Mouse (Mus musculus) hindbrain, embryonic 12.5 days (tissue): ENCODE measurements around the gene Ndel1. TPM values are rescaled to one million over a fixed set of nuclear protein-coding genes. Genes with fewer than 3 reads are reported as not detected.

Experiments used
- ATAC-seq: fragments of 200-750 bp; cut with Nextera tagmentation; 2 replicates; pipeline ENCODE4 v1.8.0; 2017; ENCODE audit warnings: moderate TSS enrichment; ENCODE audit not compliant: low FRiP score
- H3K27ac ChIP-seq: fragments of 300-500 bp; sonication (generic); 2 replicates; pipeline ENCODE4 v1.5.1; 2016; ENCODE audit warnings: mild to moderate bottlenecking
- H3K27me3 ChIP-seq: fragments of 300-500 bp; sonication (generic); 2 replicates; pipeline ENCODE4 v1.6.1; 2016; ENCODE audit warnings: mild to moderate bottlenecking
- H3K36me3 ChIP-seq: fragments of 300-500 bp; sonication (generic); 2 replicates; pipeline ENCODE4 v1.6.1; 2016; ENCODE audit warnings: mild to moderate bottlenecking
- H3K4me1 ChIP-seq: fragments of 300-500 bp; sonication (generic); 2 replicates; pipeline ENCODE4 v1.6.1; 2016
- H3K4me2 ChIP-seq: fragments of 300-500 bp; sonication (generic); replicated peaks from 2 replicates; pipeline ENCODE4 v1.6.1; 2016; ENCODE audit warnings: mild to moderate bottlenecking
- H3K4me3 ChIP-seq: fragments of 300-500 bp; sonication (generic); 2 replicates; pipeline ENCODE4 v1.5.1; 2016; ENCODE audit warnings: mild to moderate bottlenecking
- H3K9ac ChIP-seq: fragments of 300-500 bp; sonication (generic); 2 replicates; pipeline ENCODE4 v1.6.1; 2016; ENCODE audit warnings: mild to moderate bottlenecking, moderate library complexity
- H3K9me3 ChIP-seq: fragments of 300-500 bp; sonication (generic); replicated peaks from 2 replicates; pipeline ENCODE4 v1.6.1; 2016; ENCODE audit warnings: mild to moderate bottlenecking
- WGBS: fragments of 180-500 bp; shearing (Covaris S2); methylation state at CpG from one replicate; pipeline ENCODE4 v1.1.7; 2016; 5-methylcytosine and 5-hydroxymethylcytosine counted together
- polyA plus RNA-seq: library from polyadenylated mRNA; unstranded; fragments of >200 nt; fragmentation: Nextera tagmentation; extraction: Ambion mirVana; gene quantifications from 2 replicates; pipeline ENCODE4 v1.2.1, GENCODE M21; 2016

Gene Ndel1
- polyA plus RNA-seq, 1 experiment from 2014 or later = 77.1 TPM

DNA sequence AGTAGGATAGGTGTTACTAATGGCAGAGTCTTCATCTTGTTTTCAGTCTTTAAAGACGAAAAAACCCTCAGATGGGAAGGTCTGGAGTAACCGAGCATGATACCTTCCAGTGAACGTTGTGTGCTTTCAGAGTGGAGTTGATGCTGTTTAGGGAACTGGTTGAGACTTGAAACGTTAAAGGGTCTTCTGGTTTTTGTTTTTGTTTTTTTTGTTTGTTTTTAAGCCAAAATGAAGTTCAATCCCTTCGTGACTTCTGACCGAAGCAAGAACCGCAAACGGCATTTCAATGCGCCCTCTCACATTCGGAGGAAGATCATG lies 30.3 kb upstream of the Ndel1 start:
- Histone ChIP-seq H3K4me2 (peak overlapping the region; percentile 84), H3K27me3 (peaks cover 12% of the 10 kb centered on the region; the same call in 1 of the 2 replicates), H3K4me3 (peak overlapping the region; percentile 91), H3K27ac (peak overlapping the region; percentile 89), H3K4me1 (peaks cover 9% of the 10 kb centered on the region), H3K36me3 (peaks cover 42% of the 10 kb centered on the region), H3K9ac (peak overlapping the region; percentile 98), H3K9me3 (no peaks in the 10 kb centered on the region)
- WGBS = 2% methylated on average over 10 of the region's 10 CpGs
- 0 out of 2 replicates have a peak, but pooled peaks have one; percentile 14 for ATAC-seq

DNA sequence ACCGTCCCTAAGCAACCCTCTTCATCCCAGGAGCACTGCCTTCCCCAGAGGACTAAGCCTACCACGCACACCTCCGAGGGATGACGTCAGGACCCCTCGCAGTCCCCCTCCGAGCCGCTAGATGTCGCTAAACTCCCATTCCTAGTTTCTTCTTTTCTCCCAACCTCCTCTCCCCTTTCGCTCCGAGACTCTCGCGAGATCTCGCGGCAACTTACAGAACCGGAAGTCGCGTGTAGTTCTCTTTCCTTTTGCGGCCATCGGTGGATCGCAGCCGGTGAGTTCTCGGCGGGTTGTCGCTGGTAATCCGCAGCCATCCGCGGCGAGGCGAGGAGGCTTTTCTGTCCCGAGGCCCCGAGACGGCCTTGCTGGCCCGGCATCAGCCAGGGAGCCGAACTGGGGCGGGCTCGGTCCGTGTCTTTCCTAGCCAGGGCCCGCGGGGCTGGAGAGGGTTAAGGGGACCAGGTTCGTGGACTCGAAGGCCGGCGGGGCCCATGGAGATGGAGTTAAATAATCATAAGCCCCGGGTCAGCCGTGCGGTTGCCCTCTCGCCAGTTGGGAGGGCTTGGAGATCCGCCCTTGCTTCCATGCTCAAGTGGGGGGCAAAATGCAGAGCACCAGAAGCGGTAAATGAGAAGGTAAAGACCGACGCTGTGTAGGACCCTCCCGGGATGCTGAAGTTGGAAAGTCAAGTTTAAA lies 29.8 kb upstream of the Ndel1 start, which contains the start of gene Rpl26:
Gene Rpl26 (plus strand): TSS at position 233 of the 696 bp plus-strand sequence.
- Histone ChIP-seq H3K36me3 (peaks cover 37% of the 10 kb centered on the region), H3K9me3 (no peaks in the 10 kb centered on the region), H3K9ac (peak within 1 kb of the TSS; percentile 98), H3K4me3 (peak within 1 kb of the TSS; percentile 91), H3K27me3 (peaks cover 12% of the 10 kb centered on the region; the same call in 1 of the 2 replicates), H3K4me2 (peak within 1 kb of the TSS; percentile 84), H3K27ac (peak within 1 kb of the TSS; percentile 89), H3K4me1 (peaks cover 9% of the 10 kb centered on the region)
- ATAC-seq = peak; percentile 92
- under 1% methylated on average over 52 of the region's 52 CpGs for WGBS

DNA sequence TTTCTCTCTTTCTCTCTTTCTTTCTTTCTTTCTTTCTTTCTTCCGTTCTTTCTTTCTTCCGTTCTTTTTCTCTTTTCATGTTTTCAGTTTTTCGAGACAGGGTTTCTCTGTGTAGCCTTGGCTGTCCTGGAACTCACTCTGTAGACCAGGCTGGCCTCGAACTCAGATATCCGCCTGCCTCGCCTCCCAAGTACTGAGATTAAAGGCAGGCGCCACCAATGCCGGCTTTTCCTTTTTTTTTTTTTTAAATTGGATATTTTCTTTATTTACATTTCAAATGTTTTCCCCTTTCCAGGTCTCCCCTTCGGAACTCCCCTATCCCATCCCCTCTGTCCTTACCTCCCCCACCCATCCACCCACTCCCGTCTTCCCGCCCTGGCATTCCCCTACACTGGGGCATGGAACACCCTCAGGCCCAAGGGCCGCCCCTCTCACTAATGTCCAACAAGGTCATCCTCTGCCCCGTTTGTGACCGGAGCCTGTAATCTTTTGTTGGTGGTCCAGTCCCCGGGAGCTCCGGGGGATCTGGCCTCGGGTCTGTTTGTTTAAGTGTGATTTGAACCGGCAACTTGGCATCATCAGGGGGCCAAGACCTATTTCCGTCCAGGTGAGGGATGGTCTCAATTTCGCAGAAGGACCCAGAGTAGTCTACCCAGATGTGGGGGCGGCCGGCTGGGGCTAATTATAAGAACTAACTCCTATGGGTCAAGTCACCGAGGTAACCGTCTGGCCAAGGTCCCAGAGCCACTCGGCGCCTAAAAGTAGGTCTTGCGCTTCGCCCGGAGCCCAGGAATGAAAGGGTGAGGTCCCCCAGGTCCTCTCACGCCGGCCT lies 29.1 kb upstream of the Ndel1 start:
- 28% methylated on average over 31 of the region's 31 CpGs for WGBS
- Histone ChIP-seq H3K4me2 (peak overlapping the region; percentile 84), H3K36me3 (peaks cover 29% of the 10 kb centered on the region), H3K4me1 (peaks cover 9% of the 10 kb centered on the region), H3K9me3 (no peaks in the 10 kb centered on the region), H3K9ac (peak overlapping the region; percentile 53), H3K4me3 (peak overlapping the region; percentile 91), H3K27me3 (peaks cover 12% of the 10 kb centered on the region; the same call in 1 of the 2 replicates), H3K27ac (no peak overlapping the region)
- ATAC-seq = peak; percentile 41; the same call in 1 of the 2 replicates

DNA sequence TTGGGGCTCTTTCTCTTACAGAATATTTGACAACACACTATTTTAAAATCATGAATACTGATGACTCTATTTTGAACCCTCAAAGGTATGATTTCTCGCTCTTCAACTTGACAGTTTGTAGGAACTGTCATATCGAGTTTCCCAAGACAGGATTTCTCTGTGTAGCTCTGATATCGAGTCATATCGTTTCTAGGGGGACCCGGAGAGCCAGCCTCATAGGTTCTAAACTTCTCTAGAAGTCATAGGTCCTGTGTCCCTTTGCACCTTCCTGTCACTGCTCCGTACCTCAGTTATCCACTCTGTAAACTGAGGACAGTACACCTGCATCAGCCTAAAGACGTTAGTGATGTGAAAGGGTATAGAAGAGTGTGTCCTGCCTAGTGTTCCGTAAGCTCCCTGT lies 28.2 kb upstream of the Ndel1 start:
- Histone ChIP-seq H3K27ac (no peak overlapping the region), H3K4me1 (peaks cover 9% of the 10 kb centered on the region)

DNA sequence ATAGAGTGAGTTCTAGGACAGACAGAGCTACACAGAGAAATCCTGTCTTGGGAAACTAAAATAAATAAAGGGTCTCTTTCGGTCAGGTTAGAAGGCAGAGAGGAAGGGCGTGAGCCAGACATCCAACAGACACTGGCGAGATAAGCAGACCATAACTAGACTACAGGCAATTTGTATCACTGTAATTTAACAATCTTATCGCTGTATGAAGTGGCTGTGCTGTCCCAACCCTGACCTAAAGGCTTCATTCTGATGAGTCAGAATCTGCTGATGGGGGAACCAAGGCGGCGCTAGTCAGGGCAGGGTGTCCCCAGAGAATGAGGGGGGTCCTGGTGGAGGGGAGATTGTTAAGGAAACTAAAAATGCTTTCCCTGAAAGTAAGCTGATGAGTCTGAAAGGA lies 27.1 kb upstream of the Ndel1 start:
- Histone ChIP-seq H3K4me3 (no peak overlapping the region), H3K4me2 (no peak overlapping the region), H3K9ac (no peak overlapping the region), H3K9me3 (no peaks in the 10 kb centered on the region), H3K36me3 (peaks cover 10% of the 10 kb centered on the region), H3K27me3 (peaks cover 12% of the 10 kb centered on the region; the same call in 1 of the 2 replicates), H3K27ac (no peak overlapping the region), H3K4me1 (peaks cover 9% of the 10 kb centered on the region)
- no peak for ATAC-seq
- WGBS = 93% methylated on average over 6 of the region's 6 CpGs

More for the DNA sequence above, 28.2 kb upstream of the Ndel1 start:
- WGBS = 86% methylated on average over 8 of the region's 8 CpGs
- H3K36me3 ChIP-seq = peaks cover 20% of the 10 kb centered on the region
- no peak overlapping the region for H3K4me2 ChIP-seq
- no peaks in the 10 kb centered on the region for H3K9me3 ChIP-seq
- no peak overlapping the region for H3K4me3 ChIP-seq
- peaks cover 12% of the 10 kb centered on the region; the same call in 1 of the 2 replicates for H3K27me3 ChIP-seq
- no peak for ATAC-seq
- no peak overlapping the region for H3K9ac ChIP-seq

DNA sequence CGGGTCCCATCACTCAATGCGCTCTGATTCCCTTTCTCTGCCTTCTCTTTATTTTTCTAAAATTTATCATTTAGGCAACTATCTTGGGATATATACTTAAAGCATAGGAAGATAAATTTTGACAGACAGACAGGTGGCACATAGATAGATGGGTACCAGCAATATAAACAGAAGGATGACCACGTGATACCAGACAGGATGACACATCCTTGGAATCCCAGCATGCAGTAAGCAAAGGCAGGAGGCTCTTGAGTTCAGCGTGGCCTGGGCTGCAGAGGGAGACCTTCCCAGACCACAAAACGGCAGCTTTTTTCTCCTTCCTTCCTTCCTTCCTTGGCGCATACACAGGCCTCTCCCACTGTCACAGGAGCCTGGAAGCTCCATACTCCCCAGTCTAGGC lies 26.2 kb upstream of the Ndel1 start:
- Histone ChIP-seq H3K36me3 (peaks cover under 1% of the 10 kb centered on the region; the same call in 1 of the 2 replicates), H3K27ac (no peak overlapping the region), H3K4me3 (no peak overlapping the region), H3K4me2 (no peak overlapping the region), H3K4me1 (peaks cover 9% of the 10 kb centered on the region), H3K27me3 (peaks cover 12% of the 10 kb centered on the region; the same call in 1 of the 2 replicates), H3K9ac (no peak overlapping the region), H3K9me3 (no peaks in the 10 kb centered on the region)
- WGBS = 74% methylated on average over 6 of the region's 6 CpGs
- ATAC-seq = no peak

DNA sequence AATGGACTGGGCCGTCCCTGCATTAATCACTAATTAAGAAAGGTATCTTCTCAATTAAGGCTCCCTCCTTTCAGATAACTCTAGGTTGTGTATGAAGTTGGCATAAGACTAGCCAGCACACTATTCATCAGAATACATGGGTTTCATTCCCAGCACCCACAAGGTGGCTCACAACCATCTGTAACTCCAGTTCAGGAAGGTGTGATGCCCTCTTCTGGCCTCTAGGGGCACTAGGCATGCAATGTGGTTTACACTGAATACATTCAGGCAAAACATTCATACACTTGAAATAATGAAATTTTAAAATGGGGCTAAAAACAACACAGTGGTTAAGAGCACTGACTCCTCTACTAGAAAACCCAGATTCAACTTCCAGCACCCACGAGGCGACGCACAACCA lies 25.5 kb upstream of the Ndel1 start:
- Histone ChIP-seq H3K27ac (no peak overlapping the region), H3K9me3 (no peaks in the 10 kb centered on the region), H3K36me3 (no peaks in the 10 kb centered on the region), H3K4me3 (no peak overlapping the region), H3K4me2 (no peak overlapping the region), H3K4me1 (peaks cover 4% of the 10 kb centered on the region; the same call in 1 of the 2 replicates), H3K27me3 (peaks cover 12% of the 10 kb centered on the region; the same call in 1 of the 2 replicates), H3K9ac (no peak overlapping the region)
- no peak for ATAC-seq
- WGBS = 43% methylated on average over 4 of the region's 4 CpGs

DNA sequence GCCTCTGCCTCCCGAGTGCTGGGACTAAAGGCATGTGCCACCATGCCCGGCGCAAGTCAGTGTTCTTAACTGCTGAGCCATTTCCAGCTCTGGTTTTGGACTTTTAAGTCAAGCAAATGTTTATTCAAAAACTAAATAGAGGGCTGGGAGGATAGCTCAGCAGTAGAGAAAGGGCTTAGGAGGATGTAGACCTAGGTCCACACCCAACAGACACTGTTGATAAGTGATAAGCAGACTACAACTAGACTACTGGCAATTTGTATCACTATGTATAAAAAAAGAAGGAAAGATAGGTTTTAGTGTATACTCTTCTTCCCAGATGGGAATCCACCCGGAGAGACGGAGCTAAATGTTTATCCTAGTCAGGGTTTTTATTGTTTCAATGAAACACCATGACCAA lies 24.6 kb upstream of the Ndel1 start:
- Histone ChIP-seq H3K4me2 (no peak overlapping the region), H3K4me1 (peaks cover 4% of the 10 kb centered on the region; the same call in 1 of the 2 replicates), H3K9me3 (no peaks in the 10 kb centered on the region), H3K27ac (no peak overlapping the region), H3K27me3 (peaks cover 12% of the 10 kb centered on the region; the same call in 1 of the 2 replicates), H3K4me3 (no peak overlapping the region), H3K36me3 (no peaks in the 10 kb centered on the region), H3K9ac (no peak overlapping the region)
- ATAC-seq = no peak
- 94% methylated on average over 5 of the region's 5 CpGs for WGBS

DNA sequence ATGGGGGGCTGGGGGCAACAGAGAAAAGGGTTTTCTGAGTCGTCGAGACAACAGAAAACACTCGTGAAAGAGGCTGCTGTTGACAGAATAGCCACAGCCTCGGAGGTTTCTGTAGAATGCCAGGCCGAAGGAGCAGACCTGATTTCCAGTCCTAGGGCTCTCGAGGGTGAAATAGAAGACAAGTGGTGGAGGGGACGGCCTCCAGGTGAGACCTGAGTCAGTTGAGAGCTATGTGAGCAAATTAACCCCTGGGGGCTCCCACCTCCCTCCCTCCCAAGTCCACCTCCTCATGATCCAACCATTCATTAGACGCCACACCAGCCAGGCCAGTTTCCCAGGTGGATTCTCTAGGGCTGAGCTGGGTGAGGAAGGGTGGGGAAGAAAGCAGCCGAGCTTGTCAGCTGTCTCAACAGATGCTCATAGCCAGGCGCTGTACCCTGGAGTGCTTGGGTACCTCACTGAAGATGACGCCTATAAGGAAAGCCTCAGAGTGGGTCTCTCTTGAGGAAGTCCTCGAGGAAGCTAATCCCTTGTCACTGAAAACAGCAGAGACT lies 22.3 kb upstream of the Ndel1 start:
- no peak overlapping the region for H3K9ac ChIP-seq
- no peak overlapping the region for H3K4me3 ChIP-seq
- no peak overlapping the region for H3K27ac ChIP-seq
- no peaks in the 10 kb centered on the region for H3K9me3 ChIP-seq
- H3K4me2 ChIP-seq = no peak overlapping the region
- 70% methylated on average over 12 of the region's 12 CpGs for WGBS
- no peaks in the 10 kb centered on the region for H3K4me1 ChIP-seq
- ATAC-seq = no peak
- no peaks in the 10 kb centered on the region for H3K36me3 ChIP-seq
- peaks cover 6% of the 10 kb centered on the region; the same call in 1 of the 2 replicates for H3K27me3 ChIP-seq

DNA sequence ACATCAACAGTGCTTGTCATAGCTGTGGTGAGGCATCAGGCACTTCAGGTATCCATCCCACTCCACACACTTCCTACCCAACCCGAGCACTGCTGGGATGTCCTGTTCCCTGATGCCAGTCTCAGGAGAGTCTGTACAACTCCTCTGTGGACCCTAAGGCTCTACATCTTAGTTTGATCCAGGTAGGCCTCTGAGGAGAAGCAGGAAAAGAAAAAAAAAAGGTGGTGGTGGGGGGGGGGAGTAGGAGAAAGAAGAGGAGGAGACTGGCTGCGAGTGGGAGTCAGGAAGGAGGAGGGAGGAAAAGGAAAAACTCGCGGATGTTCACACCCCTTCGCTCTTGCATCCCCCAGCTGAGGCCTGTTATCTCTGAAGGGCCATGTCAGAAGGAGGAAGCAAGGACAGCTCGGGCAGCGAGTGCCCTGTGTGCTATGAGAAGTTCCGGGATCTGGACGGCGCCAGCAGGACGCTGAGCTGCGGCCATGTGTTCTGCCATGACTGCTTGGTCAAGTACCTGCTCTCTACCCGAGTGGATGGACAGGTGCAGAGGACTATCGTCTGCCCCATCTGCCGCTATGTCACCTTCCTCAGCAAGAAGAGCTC lies 20.7 kb upstream of the Ndel1 start:
- no peak for ATAC-seq
- H3K27me3 ChIP-seq = no peaks in the 10 kb centered on the region
- H3K4me3 ChIP-seq = no peak overlapping the region
- WGBS = 76% methylated on average over 15 of the region's 15 CpGs
- H3K27ac ChIP-seq = no peak overlapping the region
- no peak overlapping the region for H3K4me2 ChIP-seq
- H3K9ac ChIP-seq = no peak overlapping the region
- H3K9me3 ChIP-seq = no peaks in the 10 kb centered on the region
- no peaks in the 10 kb centered on the region for H3K4me1 ChIP-seq
- no peaks in the 10 kb centered on the region for H3K36me3 ChIP-seq

DNA sequence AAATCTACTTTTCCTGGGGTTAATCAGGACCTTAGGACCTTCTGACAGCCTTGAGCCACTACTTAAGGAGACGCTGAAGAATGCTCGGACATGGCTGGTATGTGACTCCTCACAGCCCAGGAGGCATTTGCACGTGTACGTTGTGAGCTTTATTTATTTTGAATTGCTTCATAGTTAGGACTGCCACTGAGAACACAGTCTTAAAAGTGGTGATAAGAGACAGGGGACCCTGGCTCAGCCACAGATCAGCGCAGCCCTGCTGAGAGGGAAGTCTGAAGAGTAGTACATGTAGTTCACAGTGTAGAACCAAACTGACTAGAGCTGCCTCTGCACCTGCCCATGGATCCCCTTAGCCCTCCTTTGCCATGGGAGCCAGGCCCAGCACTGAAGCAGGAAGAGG lies 20.2 kb upstream of the Ndel1 start:
- H3K4me3 ChIP-seq = no peak overlapping the region
- no peak overlapping the region for H3K27ac ChIP-seq
- no peaks in the 10 kb centered on the region for H3K4me1 ChIP-seq
- no peaks in the 10 kb centered on the region for H3K27me3 ChIP-seq
- no peaks in the 10 kb centered on the region for H3K36me3 ChIP-seq
- no peaks in the 10 kb centered on the region for H3K9me3 ChIP-seq
- ATAC-seq = no peak
- H3K4me2 ChIP-seq = no peak overlapping the region
- no peak overlapping the region for H3K9ac ChIP-seq
- WGBS = 83% methylated on average over 5 of the region's 5 CpGs

DNA sequence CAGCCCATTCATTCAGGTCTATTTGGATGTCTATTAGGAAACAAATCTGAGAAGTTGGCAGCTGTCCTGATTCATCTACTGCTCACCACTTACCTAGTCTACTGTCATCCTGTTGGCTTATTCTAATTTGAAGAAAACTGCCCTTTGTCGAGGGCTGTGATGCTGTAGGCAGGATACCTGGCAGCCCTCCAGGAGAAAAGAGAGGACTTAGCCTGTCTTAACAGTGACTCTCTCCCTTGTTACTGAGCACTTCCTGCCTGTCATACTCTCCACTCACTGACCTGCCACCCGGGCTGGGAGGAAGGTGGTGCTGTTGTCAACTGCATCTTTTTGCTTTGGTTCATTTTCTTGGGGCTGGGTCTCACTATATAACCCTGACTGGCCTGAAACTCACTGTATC lies 19.0 kb upstream of the Ndel1 start:
- Histone ChIP-seq H3K4me1 (no peaks in the 10 kb centered on the region), H3K27ac (no peak overlapping the region), H3K9me3 (no peaks in the 10 kb centered on the region), H3K4me3 (no peak overlapping the region), H3K4me2 (no peak overlapping the region), H3K27me3 (no peaks in the 10 kb centered on the region), H3K36me3 (no peaks in the 10 kb centered on the region), H3K9ac (no peak overlapping the region)
- WGBS = 71% methylated on average over 2 of the region's 2 CpGs
- no peak for ATAC-seq
